Mouse (Mus musculus): ENCODE measurements at regions not wholly inside any gene's neighbourhood (a gene's known extent, or its start where the extent isn't known, plus 50 kb on each side); places are given as distances from the start of the nearest gene placed in this dataset.

- DNase-seq (ENCODE audit: low spot score in 2 of 2) = no peak
Observed at GRCm38 (mm10) chr5:119055430-119055829, 495.0 kb downstream of the Med13l start.

GRCm38 (mm10) chr5:119057813-119058212, 497.3 kb downstream of the Med13l start:
- no peak for DNase-seq (ENCODE audit: low spot score in 2 of 2)

GRCm38 (mm10) chr5:119058231-119058851, 497.9 kb downstream of the Med13l start:
- no peak for DNase-seq (ENCODE audit: low spot score in 2 of 2)

GRCm38 (mm10) chr5:119059223-119059622, 498.7 kb downstream of the Med13l start:
- DNase-seq (ENCODE audit: low spot score in 2 of 2) = no peak

- DNase-seq (ENCODE audit: low spot score in 2 of 2) = no peak
Observed at GRCm38 (mm10) chr5:119060886-119061285, 500.4 kb downstream of the Med13l start.

GRCm38 (mm10) chr5:119062478-119062877, 502.0 kb downstream of the Med13l start:
- no peak for DNase-seq (ENCODE audit: low spot score in 2 of 2)

- DNase-seq (ENCODE audit: low spot score in 2 of 2) = peak in 1 of 2 experiments; percentile 18
Observed at GRCm38 (mm10) chr5:119066666-119067065, 506.2 kb downstream of the Med13l start.

- DNase-seq (ENCODE audit: low spot score in 2 of 2) = no peak
Observed at GRCm38 (mm10) chr5:119069765-119070333, 509.4 kb downstream of the Med13l start.

GRCm38 (mm10) chr5:119072712-119073111, 512.2 kb downstream of the Med13l start:
- DNase-seq (ENCODE audit: low spot score in 2 of 2) = no peak

- DNase-seq (ENCODE audit: low spot score in 2 of 2) = no peak
Observed at GRCm38 (mm10) chr5:119080747-119081146, 520.3 kb downstream of the Med13l start.

GRCm38 (mm10) chr5:119082895-119083294, 522.4 kb downstream of the Med13l start:
- DNase-seq (ENCODE audit: low spot score in 2 of 2) = no peak

- no peak for DNase-seq (ENCODE audit: low spot score in 2 of 2)
Observed at GRCm38 (mm10) chr5:119097576-119098193, 537.2 kb downstream of the Med13l start.

- no peak for DNase-seq (ENCODE audit: low spot score in 2 of 2)
Observed at GRCm38 (mm10) chr5:119099817-119100216, 539.3 kb downstream of the Med13l start.

GRCm38 (mm10) chr5:119103503-119103902, 543.0 kb downstream of the Med13l start:
- DNase-seq (ENCODE audit: low spot score in 2 of 2) = no peak

- no peak for DNase-seq (ENCODE audit: low spot score in 2 of 2)
Observed at GRCm38 (mm10) chr5:119107898-119108297, 547.4 kb downstream of the Med13l start.

- no peak for DNase-seq (ENCODE audit: low spot score in 2 of 2)
Observed at GRCm38 (mm10) chr5:119109501-119109900, 549.0 kb downstream of the Med13l start.

GRCm38 (mm10) chr5:119114074-119114473, 553.6 kb downstream of the Med13l start:
- DNase-seq (ENCODE audit: low spot score in 2 of 2) = no peak

GRCm38 (mm10) chr5:119125745-119126144, 544.7 kb upstream of the Tbx3 start:
- DNase-seq (ENCODE audit: low spot score in 2 of 2) = no peak

GRCm38 (mm10) chr5:119130176-119130575, 540.3 kb upstream of the Tbx3 start:
- no peak for DNase-seq (ENCODE audit: low spot score in 2 of 2)

GRCm38 (mm10) chr5:119131461-119131860, 539.0 kb upstream of the Tbx3 start:
- DNase-seq (ENCODE audit: low spot score in 2 of 2) = no peak

GRCm38 (mm10) chr5:119133378-119133777, 537.1 kb upstream of the Tbx3 start:
- DNase-seq (ENCODE audit: low spot score in 2 of 2) = no peak

GRCm38 (mm10) chr5:119136916-119137315, 533.6 kb upstream of the Tbx3 start:
- no peak for DNase-seq (ENCODE audit: low spot score in 2 of 2)

- no peak for DNase-seq (ENCODE audit: low spot score in 2 of 2)
Observed at GRCm38 (mm10) chr5:119137409-119137808, 533.1 kb upstream of the Tbx3 start.

Data from layer of hippocampus, postnatal 14 days (tissue).